Mouse (Mus musculus) limb, embryonic 11.5 days (tissue): ENCODE results near the gene Syndig1l. TPM values are rescaled to one million over a fixed set of nuclear protein-coding genes. Genes with fewer than 3 reads are reported as not detected.

Experiments used
- ATAC-seq: fragments of 200-750 bp; cut with Nextera tagmentation; 2 replicates; pipeline ENCODE4 v1.8.0; 2017; ENCODE audit warnings: low read depth; ENCODE audit not compliant: insufficient number of reproducible peaks, low FRiP score, low TSS enrichment
- DNase-seq: peaks from one replicate; pipeline ENCODE4 v3.0.0-alpha.2; 2015; ENCODE audit warnings: low spot score
- H3K27ac ChIP-seq: fragments of 300-500 bp; sonication (generic); replicated peaks from 2 replicates; pipeline ENCODE4 v1.5.1; 2014; ENCODE audit warnings: low read depth, mild to moderate bottlenecking, low read length
- H3K27me3 ChIP-seq: fragments of 300-500 bp; sonication (generic); 2 replicates; pipeline ENCODE4 v1.6.1; 2014; ENCODE audit warnings: mild to moderate bottlenecking, low read length, mixed read lengths; ENCODE audit not compliant: control insufficient read depth, insufficient read depth
- H3K36me3 ChIP-seq: fragments of 300-500 bp; sonication (generic); 2 replicates; pipeline ENCODE4 v1.6.1; 2014; ENCODE audit warnings: mild to moderate bottlenecking, low read length, moderate library complexity, mixed read lengths; ENCODE audit not compliant: control insufficient read depth, insufficient read depth
- H3K4me1 ChIP-seq: fragments of 300-500 bp; sonication (generic); 2 replicates; pipeline ENCODE4 v1.6.1; 2014; ENCODE audit warnings: low read length, mixed read lengths; ENCODE audit not compliant: control insufficient read depth, insufficient read depth
- H3K4me2 ChIP-seq: fragments of 300-500 bp; sonication (generic); 2 replicates; pipeline ENCODE4 v1.6.1; 2014; ENCODE audit warnings: low read depth, mild to moderate bottlenecking, moderate library complexity; ENCODE audit not compliant: severe bottlenecking
- H3K4me3 ChIP-seq: fragments of 300-500 bp; sonication (generic); 2 replicates; pipeline ENCODE4 v1.5.1; 2014; ENCODE audit warnings: low read depth, low read length
- H3K9ac ChIP-seq: fragments of 300-500 bp; sonication (generic); 2 replicates; pipeline ENCODE4 v1.6.1; 2014; ENCODE audit warnings: mild to moderate bottlenecking, low read length
- H3K9me3 ChIP-seq: fragments of 300-500 bp; sonication (generic); 2 replicates; pipeline ENCODE4 v1.6.1; 2016; ENCODE audit warnings: low read length; ENCODE audit not compliant: control insufficient read depth
- WGBS: fragments of 180-500 bp; shearing (Covaris S2); extraction: QIAGEN DNeasy Blood & Tissue Kit; methylation state at CpG from one replicate; pipeline ENCODE4 v1.1.7; 2014; 5-methylcytosine and 5-hydroxymethylcytosine counted together
- polyA plus RNA-seq: library from polyadenylated mRNA; unstranded; fragments of >200 nt; fragmentation: Nextera tagmentation; extraction: Ambion mirVana; gene quantifications from 2 replicates; pipeline ENCODE4 v1.2.1, GENCODE M21; 2014

The Syndig1l gene
- polyA plus RNA-seq, 1 experiment from 2014 or later, result not detected

DNA sequence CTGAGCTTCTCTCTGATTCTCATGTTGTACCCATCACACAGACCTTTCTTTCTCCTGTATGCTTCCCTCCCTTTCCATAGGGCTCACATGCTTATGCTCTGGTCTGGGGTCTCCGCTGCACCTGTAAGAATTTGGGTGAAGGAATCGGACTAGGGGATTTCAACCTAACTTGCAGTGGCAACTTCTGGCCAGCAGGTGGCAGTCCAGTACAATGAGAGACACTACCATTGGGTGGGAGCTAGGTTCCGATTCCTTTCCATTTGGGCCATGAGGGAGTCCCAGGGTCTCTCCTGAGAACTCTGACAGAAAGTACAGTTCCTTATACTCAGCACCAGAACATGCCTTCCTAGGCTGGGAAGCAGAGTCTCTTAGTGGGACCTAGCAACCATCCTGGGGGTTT is 44.7 kb downstream of the Syndig1l start:
- H3K4me2 ChIP-seq, result no peak overlapping the region
- WGBS, result 25% methylated on average over 3 of the region's 3 CpGs
- H3K9ac ChIP-seq, result no peak overlapping the region
- no peak overlapping the region for H3K27ac ChIP-seq
- H3K4me1 ChIP-seq, result no peaks in the 10 kb centered on the region
- H3K36me3 ChIP-seq, result no peaks in the 10 kb centered on the region
- no peaks in the 10 kb centered on the region for H3K27me3 ChIP-seq
- peak; percentile 78 for DNase-seq
- no peak for ATAC-seq
- no peak overlapping the region for H3K4me3 ChIP-seq
- H3K9me3 ChIP-seq, result no peaks in the 10 kb centered on the region

DNA sequence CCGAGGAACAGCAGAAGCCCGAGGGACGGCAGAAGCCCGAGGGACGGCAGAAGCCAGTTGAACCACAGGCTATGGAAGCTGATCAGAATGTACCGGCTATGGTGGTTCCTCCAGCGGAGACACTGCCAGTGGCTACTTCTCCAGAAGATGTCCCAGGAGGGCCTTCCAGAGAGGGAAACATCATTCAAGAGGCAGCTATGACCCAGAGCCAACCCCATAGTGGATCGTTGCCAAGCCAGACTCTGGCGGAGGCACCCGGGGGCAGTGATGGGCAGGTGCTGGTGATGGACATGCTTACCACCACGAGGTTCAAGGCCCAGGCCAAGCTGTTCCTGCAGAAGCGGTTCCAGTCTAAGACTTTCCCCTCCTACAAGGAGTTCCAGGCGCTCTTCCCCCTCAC is 48.4 kb downstream of the Syndig1l start:
- no peak for DNase-seq
- WGBS, result 90% methylated on average over 13 of the region's 13 CpGs
- H3K4me2 ChIP-seq, result no peak overlapping the region
- no peaks in the 10 kb centered on the region for H3K4me1 ChIP-seq
- no peaks in the 10 kb centered on the region for H3K9me3 ChIP-seq
- no peak overlapping the region for H3K4me3 ChIP-seq
- H3K9ac ChIP-seq, result no peak overlapping the region
- no peaks in the 10 kb centered on the region for H3K36me3 ChIP-seq
- no peak for ATAC-seq
- no peak overlapping the region for H3K27ac ChIP-seq
- H3K27me3 ChIP-seq, result no peaks in the 10 kb centered on the region

DNA sequence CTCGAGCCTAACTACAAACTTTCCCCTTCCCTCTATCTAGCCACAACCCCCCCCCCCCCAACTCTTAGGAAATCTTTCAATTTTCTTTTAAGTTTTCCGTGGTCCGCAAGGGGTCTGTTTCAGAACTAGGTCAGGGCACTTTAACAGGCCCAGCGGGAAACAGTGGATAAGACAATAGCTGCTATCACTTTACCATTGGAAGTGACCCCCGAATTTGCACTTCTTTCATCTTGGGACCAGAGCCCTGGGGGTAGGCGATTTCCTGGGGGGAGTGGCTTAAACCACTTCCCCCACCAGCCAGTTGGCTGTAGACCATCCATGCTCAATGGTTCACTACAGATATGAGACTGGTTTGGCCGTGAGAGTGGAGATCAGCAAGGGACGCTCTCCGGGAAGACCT is 58.0 kb downstream of the Syndig1l start, which contains the start of gene Vrtn:
TSS of gene Vrtn (plus strand) at position 366 of the 400 bp plus-strand sequence.
- Histone ChIP-seq H3K36me3 (no peaks in the 10 kb centered on the region), H3K27ac (no peak within 1 kb of the TSS), H3K4me1 (peaks cover 5% of the 10 kb centered on the region), H3K9me3 (no peaks in the 10 kb centered on the region), H3K4me3 (no peak within 1 kb of the TSS), H3K4me2 (no peak within 1 kb of the TSS), H3K9ac (no peak within 1 kb of the TSS), H3K27me3 (peaks cover 37% of the 10 kb centered on the region)
- ATAC-seq (no peak), DNase-seq (no peak)
- 11% methylated on average over 9 of the region's 9 CpGs for WGBS

DNA sequence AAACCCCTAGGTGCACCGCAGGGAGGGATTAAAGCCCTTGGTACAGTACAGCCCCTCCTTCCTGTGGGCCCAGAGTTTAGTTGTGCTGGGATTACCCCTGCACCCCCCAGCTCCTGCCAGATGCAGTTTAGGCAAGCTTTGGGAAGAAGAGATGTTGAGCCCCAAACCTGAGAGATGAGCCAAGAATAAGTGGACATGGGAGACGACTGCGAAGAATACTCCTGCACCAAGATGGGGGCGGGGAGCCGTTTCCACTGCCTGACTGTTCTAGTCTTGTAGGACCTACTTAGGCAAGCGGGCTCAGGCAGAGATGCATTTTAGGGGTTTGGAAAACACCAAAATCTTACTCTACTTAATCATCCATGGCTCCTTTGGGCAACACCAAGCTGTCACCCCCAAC is 58.4 kb downstream of the Syndig1l start:
- Histone ChIP-seq H3K9ac (no peak overlapping the region), H3K4me1 (peaks cover 5% of the 10 kb centered on the region), H3K36me3 (no peaks in the 10 kb centered on the region), H3K9me3 (no peaks in the 10 kb centered on the region), H3K4me3 (no peak overlapping the region), H3K27ac (no peak overlapping the region), H3K4me2 (no peak overlapping the region), H3K27me3 (peaks cover 37% of the 10 kb centered on the region)
- ATAC-seq, result no peak
- DNase-seq, result no peak
- WGBS, result 13% methylated on average over 6 of the region's 6 CpGs

DNA sequence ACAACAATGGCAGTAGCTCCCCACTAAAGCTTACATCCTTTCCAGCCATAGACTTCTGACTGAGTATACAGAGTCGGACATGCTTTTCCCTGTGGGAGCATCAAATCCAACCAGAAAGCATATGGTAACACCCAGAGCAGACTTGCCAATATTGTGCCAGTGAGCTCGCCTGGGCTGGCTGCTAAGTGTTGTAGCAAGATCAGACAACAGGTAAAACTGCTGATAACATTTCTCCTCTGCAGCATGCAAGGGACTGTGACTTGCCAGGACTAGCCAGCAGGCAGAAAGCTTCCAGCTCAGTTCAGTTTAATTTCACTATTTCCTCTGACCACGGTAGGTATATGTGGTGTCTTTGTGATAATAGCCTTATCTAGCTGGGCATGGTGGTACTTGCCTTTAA is 66.8 kb downstream of the Syndig1l start:
- Histone ChIP-seq H3K9ac (no peak overlapping the region), H3K4me3 (no peak overlapping the region), H3K4me1 (no peaks in the 10 kb centered on the region), H3K27me3 (no peaks in the 10 kb centered on the region), H3K27ac (no peak overlapping the region), H3K36me3 (no peaks in the 10 kb centered on the region), H3K9me3 (no peaks in the 10 kb centered on the region), H3K4me2 (no peak overlapping the region)
- DNase-seq (no peak), ATAC-seq (no peak)
- WGBS, result 71% methylated on average over 3 of the region's 3 CpGs

Other genes with a start within 250 kb of the Syndig1l start
- gene Aldh6a1, start 247.8 kb downstream of the Syndig1l start, polyA plus RNA-seq, result 23.6 and 24.0 TPM in 2 replicates
- 30.6 and 35.6 TPM in 2 replicates for gene Lin52, start 247.4 kb downstream of the Syndig1l start, polyA plus RNA-seq
- gene Vsx2, start 129.1 kb downstream of the Syndig1l start, polyA plus RNA-seq, result 0.33 and 0.48 TPM in 2 replicates
- gene Abcd4, start 81.4 kb downstream of the Syndig1l start, polyA plus RNA-seq, result 9.2 and 11.8 TPM in 2 replicates
- gene Vrtn, start 57.8 kb downstream of the Syndig1l start, polyA plus RNA-seq, result not detected in 2 replicates
- gene Npc2, start 74.3 kb upstream of the Syndig1l start, polyA plus RNA-seq, result 62.4 and 63.5 TPM in 2 replicates
- 121 and 123 TPM in 2 replicates for gene Isca2, start 74.4 kb upstream of the Syndig1l start, polyA plus RNA-seq
- gene Ltbp2, start 177.7 kb upstream of the Syndig1l start, polyA plus RNA-seq, result 0.20 and 0.23 TPM in 2 replicates